ENCODE assay signal across 8 mouse cellular contexts in the genomic region with DNA sequence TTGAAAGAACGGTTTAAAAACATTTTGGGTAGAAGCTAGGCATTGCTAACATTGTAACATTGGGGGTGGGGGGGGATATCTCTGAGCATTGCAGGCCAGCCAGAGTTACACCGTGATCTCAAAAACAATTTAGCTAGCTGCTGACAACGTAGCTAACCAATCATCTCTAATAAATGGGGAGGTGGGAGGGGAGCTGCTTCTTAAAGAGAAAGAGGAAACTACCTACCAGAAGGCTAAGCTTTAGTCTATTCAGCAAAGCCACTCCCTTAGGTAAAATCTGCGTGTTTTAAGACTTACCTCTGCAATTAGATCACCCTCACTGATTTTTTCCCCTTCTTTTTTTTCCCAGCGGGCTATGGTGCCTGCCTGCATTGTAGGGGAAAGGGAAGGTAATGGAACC. TPM values are rescaled to one million over a fixed set of nuclear protein-coding genes. Genes with fewer than 3 reads are reported as not detected.
DNase-seq lines count a peak whose midpoint lies in the region; ATAC-seq and TF ChIP-seq lines count a peak whose summit lies in the region.

No protein-coding gene starts in this region.

- peak overlapping the region; percentile 85 for H3K4me2 ChIP-seq in hindbrain, embryonic 14.5 days (replicated peaks)
- H3K4me2 ChIP-seq in midbrain, embryonic 16.5 days (ENCODE audit: low read length), result peak overlapping the region; percentile 85

- TF ChIP-seq POLR2A in kidney, adult 2 months (IDR thresholded peaks at IDR 0.05; ENCODE audit: low read depth, low read length), result no peak
- no peak for TF ChIP-seq POLR2A in thymus, adult 2 months (IDR thresholded peaks at IDR 0.05; ENCODE audit: control insufficient read depth, extremely low read depth, insufficient read depth, low read length, poor library complexity)

- no peaks in the 10 kb centered on the region for H3K9me3 ChIP-seq in hindbrain, embryonic 14.5 days (ENCODE audit: control insufficient read depth, low read length)
- no peaks in the 10 kb centered on the region for H3K9me3 ChIP-seq in midbrain, embryonic 16.5 days (replicated peaks; ENCODE audit: control insufficient read depth, low read length, poor library complexity, severe bottlenecking)

- H3K4me3 ChIP-seq in kidney, adult 2 months (ENCODE audit: insufficient read depth, low read depth, low read length), result peak overlapping the region; percentile 89
- H3K4me3 ChIP-seq in hindbrain, embryonic 14.5 days (replicated peaks; ENCODE audit: low read length), result peak overlapping the region; percentile 96
- H3K4me3 ChIP-seq in midbrain, embryonic 16.5 days (ENCODE audit: low read depth, low read length), result peak overlapping the region; percentile 65
- no peak overlapping the region for H3K4me3 ChIP-seq in thymus, adult 2 months (ENCODE audit: control insufficient read depth, insufficient read depth, low read length)

- peak overlapping the region; percentile 95 for H3K9ac ChIP-seq in hindbrain, embryonic 14.5 days
- H3K9ac ChIP-seq in midbrain, embryonic 16.5 days (ENCODE audit: low read depth, low read length), result peak overlapping the region; percentile 87

- ATAC-seq in hindbrain, embryonic 14.5 days (ENCODE audit: low FRiP score), result no peak
- no peak for ATAC-seq in midbrain, embryonic 16.5 days

- TF ChIP-seq CTCF in kidney, adult 2 months (conservative IDR thresholded peaks at IDR 0.05; ENCODE audit: insufficient read depth, insufficient read length, low read depth, low read length), result no peak
- no peak for TF ChIP-seq CTCF in thymus, adult 2 months (IDR thresholded peaks at IDR 0.05; ENCODE audit: borderline replicate concordance, control insufficient read depth, extremely low read depth, insufficient read depth, low read length, poor library complexity)

- H3K4me1 ChIP-seq in kidney, adult 2 months (ENCODE audit: control insufficient read depth, insufficient read depth, low read length), result peaks cover 3% of the 10 kb centered on the region; the same call in 1 of the 2 replicates
- peaks cover 23% of the 10 kb centered on the region for H3K4me1 ChIP-seq in hindbrain, embryonic 14.5 days (replicated peaks; ENCODE audit: control insufficient read depth, insufficient read depth, low read length)
- H3K4me1 ChIP-seq in midbrain, embryonic 16.5 days (ENCODE audit: control insufficient read depth, insufficient read depth, low read length), result peaks cover 14% of the 10 kb centered on the region
- H3K4me1 ChIP-seq in thymus, adult 2 months (replicated peaks; ENCODE audit: control insufficient read depth, insufficient read depth, low read length), result peaks cover 4% of the 10 kb centered on the region

- peak overlapping the region; percentile 69 for H3K27ac ChIP-seq in kidney, adult 2 months (ENCODE audit: insufficient read depth, low read depth, low read length)
- H3K27ac ChIP-seq in hindbrain, embryonic 14.5 days, result peak overlapping the region; percentile 88
- H3K27ac ChIP-seq in midbrain, embryonic 16.5 days (ENCODE audit: low read length), result no peak overlapping the region
- H3K27ac ChIP-seq in thymus, adult 2 months (ENCODE audit: control insufficient read depth, insufficient read depth, low read length), result no peak overlapping the region

- WGBS in kidney, adult 2 months, result 19% methylated on average over 5 of the region's 5 CpGs
- WGBS in hindbrain, embryonic 14.5 days, result 24% methylated on average over 5 of the region's 5 CpGs
- WGBS in midbrain, embryonic 16.5 days, result 26% methylated on average over 5 of the region's 5 CpGs
- 23% methylated on average over 5 of the region's 5 CpGs for WGBS in thymus, adult 2 months

- peaks cover 2% of the 10 kb centered on the region; the same call in 1 of the 2 replicates for H3K36me3 ChIP-seq in kidney, adult 2 months (ENCODE audit: control insufficient read depth, insufficient read depth, low read length)
- H3K36me3 ChIP-seq in hindbrain, embryonic 14.5 days (replicated peaks; ENCODE audit: control insufficient read depth, insufficient read depth), result peaks cover 48% of the 10 kb centered on the region
- 0 out of 2 replicates have a peak, but pooled peaks cover 2% of the 10 kb centered on the region for H3K36me3 ChIP-seq in midbrain, embryonic 16.5 days (ENCODE audit: control insufficient read depth, insufficient read depth, low read length)
- H3K36me3 ChIP-seq in thymus, adult 2 months (ENCODE audit: control insufficient read depth, insufficient read depth, low read length), result no peaks in the 10 kb centered on the region

- no peaks in the 10 kb centered on the region for H3K27me3 ChIP-seq in kidney, adult 2 months (replicated peaks; ENCODE audit: control insufficient read depth, insufficient read depth, low read length)
- H3K27me3 ChIP-seq in hindbrain, embryonic 14.5 days (ENCODE audit: control insufficient read depth, insufficient read depth, low read length), result no peaks in the 10 kb centered on the region
- H3K27me3 ChIP-seq in midbrain, embryonic 16.5 days (ENCODE audit: control insufficient read depth, insufficient read depth, low read depth, low read length), result no peaks in the 10 kb centered on the region
- H3K27me3 ChIP-seq in thymus, adult 2 months (ENCODE audit: control insufficient read depth, insufficient read depth, low read length), result no peaks in the 10 kb centered on the region

- no peak for DNase-seq in kidney, adult 2 months
- no peak for DNase-seq in kidney, postnatal 14 days
- peak; percentile 30 for DNase-seq in Muller cell, postnatal 12 days (ENCODE audit: inconsistent ontology term)
- no peak for DNase-seq in hindbrain, embryonic 14.5 days (ENCODE audit: low spot score)
- no peak for DNase-seq in spleen, adult 12 weeks (ENCODE audit: low spot score)
- no peak for DNase-seq in cerebellum, adult 18-20 months
- DNase-seq in thymus, adult 2 months, result no peak

RNA-seq across cellular contexts. Expression of a gene that starts 1.2 kb away (rescaled TPM):
- 60.8 and 70.8 TPM in 2 replicates for polyA plus RNA-seq in kidney, adult 2 months (2012; rRNA removed)
- polyA plus RNA-seq in hindbrain, embryonic 14.5 days (2014; fragmentation: Nextera tagmentation; extraction: Ambion mirVana), result 65.1 and 72.0 TPM in 2 replicates
- 47.0 and 54.3 TPM in 2 replicates for polyA plus RNA-seq in midbrain, embryonic 16.5 days (2015; fragmentation: Nextera tagmentation; extraction: Ambion mirVana)
- polyA plus RNA-seq in thymus, adult 2 months (2012; rRNA removed), result 23.8 and 24.5 TPM in 2 replicates

RNA-seq across cellular contexts. Expression of a gene that starts 41.1 kb away (rescaled TPM):
- 4.1 and 5.1 TPM in 2 replicates for polyA plus RNA-seq in kidney, adult 2 months (2012; rRNA removed)
- 18.4 and 23.0 TPM in 2 replicates for polyA plus RNA-seq in hindbrain, embryonic 14.5 days (2014; fragmentation: Nextera tagmentation; extraction: Ambion mirVana)
- 16.4 and 19.8 TPM in 2 replicates for polyA plus RNA-seq in midbrain, embryonic 16.5 days (2015; fragmentation: Nextera tagmentation; extraction: Ambion mirVana)
- 8.5 and 8.9 TPM in 2 replicates for polyA plus RNA-seq in thymus, adult 2 months (2012; rRNA removed)

RNA-seq across cellular contexts. Expression of a gene that starts 41.3 kb away (rescaled TPM):
- polyA plus RNA-seq in kidney, adult 2 months (2012; rRNA removed), result 2.1 and 2.7 TPM in 2 replicates
- polyA plus RNA-seq in hindbrain, embryonic 14.5 days (2014; fragmentation: Nextera tagmentation; extraction: Ambion mirVana), result 5.6 and 7.3 TPM in 2 replicates
- polyA plus RNA-seq in midbrain, embryonic 16.5 days (2015; fragmentation: Nextera tagmentation; extraction: Ambion mirVana), result 5.7 and 5.9 TPM in 2 replicates
- 0.69 and 0.85 TPM in 2 replicates for polyA plus RNA-seq in thymus, adult 2 months (2012; rRNA removed)

RNA-seq across cellular contexts. Expression of a gene that starts 54.7 kb away (rescaled TPM):
- 292 and 335 TPM in 2 replicates for polyA plus RNA-seq in kidney, adult 2 months (2012; rRNA removed)
- 399 and 451 TPM in 2 replicates for polyA plus RNA-seq in hindbrain, embryonic 14.5 days (2014; fragmentation: Nextera tagmentation; extraction: Ambion mirVana)
- polyA plus RNA-seq in midbrain, embryonic 16.5 days (2015; fragmentation: Nextera tagmentation; extraction: Ambion mirVana), result 325 and 329 TPM in 2 replicates
- polyA plus RNA-seq in thymus, adult 2 months (2012; rRNA removed), result 126 and 168 TPM in 2 replicates

RNA-seq across cellular contexts. Expression of a gene that starts 54.8 kb away (rescaled TPM):
- polyA plus RNA-seq in kidney, adult 2 months (2012; rRNA removed), result 541 and 551 TPM in 2 replicates
- 279 and 295 TPM in 2 replicates for polyA plus RNA-seq in hindbrain, embryonic 14.5 days (2014; fragmentation: Nextera tagmentation; extraction: Ambion mirVana)
- 222 and 248 TPM in 2 replicates for polyA plus RNA-seq in midbrain, embryonic 16.5 days (2015; fragmentation: Nextera tagmentation; extraction: Ambion mirVana)
- polyA plus RNA-seq in thymus, adult 2 months (2012; rRNA removed), result 197 and 210 TPM in 2 replicates

Comparison
In these comparisons a context has a peak if more than half of its experiments do, and no peak if none do; other contexts are left out.
1. H3K27ac ChIP-seq: peak in kidney, adult 2 months (single experiment) and hindbrain, embryonic 14.5 days (single experiment); none in midbrain, embryonic 16.5 days (single experiment) and thymus, adult 2 months (single experiment).